Mouse (Mus musculus) kidney, adult 2 months (tissue): ENCODE measurements around the gene Fbp1.

Experiments
- CTCF ChIP-seq: fragments of 200-500 bp; conservative IDR thresholded peaks from 2 replicates; pipeline ENCODE4 v1.5.1; 2011; ENCODE audit warnings: low read depth, mild to moderate bottlenecking, control low read depth, low read length, moderate library complexity, mixed read lengths; ENCODE audit not compliant: insufficient read depth, insufficient read length
- POLR2A ChIP-seq: fragments of 200-500 bp; IDR thresholded peaks from one replicate; pipeline ENCODE4 v1.6.1; 2011; ENCODE audit warnings: low read depth, low read length, control low read depth

DNA sequence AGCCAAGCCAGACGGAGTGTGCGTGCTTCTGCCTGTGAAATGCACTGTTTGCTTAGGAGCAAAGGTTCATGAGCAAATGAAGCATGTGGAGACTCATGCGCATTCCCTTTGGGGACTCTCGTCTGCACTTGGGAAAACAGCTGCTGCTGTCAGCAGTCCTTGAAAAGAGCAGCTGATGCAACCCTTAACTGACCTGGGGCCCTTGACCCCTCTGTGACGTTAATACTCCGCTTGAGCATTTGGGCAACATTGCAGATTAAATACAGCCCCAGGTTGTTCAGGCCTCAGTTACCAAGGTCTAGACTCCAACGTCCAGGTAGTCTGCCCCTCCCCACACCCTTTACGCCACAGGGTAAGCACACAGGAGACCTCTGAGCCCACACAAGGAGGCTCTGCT is 20.1 kb upstream of the Fbp1 start:
- TF ChIP-seq POLR2A = no peak
- no peak for TF ChIP-seq CTCF
